Mouse (Mus musculus): Measurements from ENCODE around the gene Ruvbl1.
A peak's percentile ranks its signal among the peaks of the same experiment; 100 is the strongest.

GRCm38 (mm10) chr6:88518404-88519263 is 53.4 kb downstream of the Ruvbl1 start, which contains the start of gene Sec61a1:
- TF ChIP-seq POLR2A (IDR thresholded peaks at IDR 0.05; ENCODE audit: borderline replicate concordance, control insufficient read depth, low read depth, low read length) = peak; percentile 86
- TF ChIP-seq CTCF (IDR thresholded peaks at IDR 0.05; ENCODE audit: control insufficient read depth, insufficient read depth, low read length) = no peak
